Mouse (Mus musculus): ENCODE measurements around the gene Akap9. TPM values are rescaled to one million over a fixed set of nuclear protein-coding genes. Genes with fewer than 3 reads are reported as not detected.
"Not testable (repeated sequence)": the region's sequence is repeated elsewhere in the genome, so short reads cannot be mapped to it uniquely, and the experiment has no call there.

Gene Akap9
- polyA plus RNA-seq, 2 experiments, result 34.3 to 114 TPM

DNA sequence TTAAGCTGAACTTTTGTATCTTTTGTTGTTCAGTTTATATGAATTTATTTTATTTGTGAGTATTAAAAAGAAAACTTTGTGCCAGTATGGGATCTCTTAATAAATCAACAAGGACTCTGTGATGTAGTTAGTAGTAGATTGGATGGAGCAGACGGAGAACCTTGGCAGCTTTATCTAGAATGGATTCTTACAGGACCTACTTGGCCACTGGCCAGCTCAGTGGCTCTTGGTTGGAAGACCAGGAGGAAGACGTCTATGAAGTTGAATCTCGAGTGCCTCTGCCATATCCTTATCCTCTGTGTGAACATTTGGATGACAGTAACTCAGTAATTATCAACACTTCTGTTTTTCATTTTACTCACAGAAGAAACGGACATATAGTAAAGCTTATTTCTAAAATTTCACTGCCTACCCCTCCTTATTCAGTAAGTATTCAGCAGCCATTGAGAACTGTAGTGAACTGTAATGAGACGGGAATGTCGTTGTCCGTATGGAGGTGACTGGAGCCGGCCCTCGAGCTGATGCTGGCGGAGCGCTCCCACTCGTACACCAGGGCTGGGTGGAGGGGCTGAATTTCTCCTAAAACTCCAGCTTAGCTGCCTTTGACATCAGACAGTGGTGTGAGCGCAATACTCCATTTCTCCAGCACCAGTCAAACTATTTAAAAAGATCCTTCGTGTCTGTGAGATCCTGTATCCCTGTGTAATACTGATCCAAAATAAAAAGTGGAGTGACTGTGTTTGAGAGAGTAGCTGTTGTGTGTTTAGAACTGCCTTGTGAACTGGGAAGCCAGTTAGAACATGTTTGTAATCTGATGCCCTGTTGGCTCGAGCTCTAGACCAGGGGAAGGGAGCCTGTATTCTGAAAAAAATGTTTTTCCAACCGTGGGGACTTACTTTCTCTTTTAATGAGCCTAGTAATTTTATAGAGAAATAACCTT is 96.2 kb downstream of the Akap9 start:
- Histone ChIP-seq H3K36me3 (ENCODE audit: control insufficient read depth, insufficient read depth, low read length) (peaks cover 16% of the 10 kb centered on the region), H3K27ac (replicated peaks; ENCODE audit: low read depth, low read length) (peak overlapping the region; percentile 69), H3K4me2 (replicated peaks; ENCODE audit: low read depth, low read length, severe bottlenecking) (peak overlapping the region; percentile 32), H3K27me3 (ENCODE audit: control insufficient read depth, insufficient read depth, low read length) (no peaks in the 10 kb centered on the region), H3K4me3 (replicated peaks; ENCODE audit: low read length) (no peak overlapping the region), H3K9ac (ENCODE audit: low read depth, low read length, severe bottlenecking) (0 out of 2 replicates have a peak overlapping the region, but pooled peaks have one; percentile 2), H3K4me1 (ENCODE audit: control insufficient read depth, insufficient read depth, low read length) (peaks cover 7% of the 10 kb centered on the region), H3K9me3 (ENCODE audit: control insufficient read depth, low read length) (no peaks in the 10 kb centered on the region)
- DNase-seq (ENCODE audit: low spot score) (peak; percentile 76), ATAC-seq (ENCODE audit: low FRiP score, low read depth) (peak; percentile 76)
- WGBS, result 29% methylated on average over 16 of the region's 16 CpGs
- TF ChIP-seq POLR2A (IDR thresholded peaks at IDR 0.05; ENCODE audit: borderline replicate concordance, extremely low read depth, insufficient read depth, insufficient read length), result no peak

GRCm38 (mm10) chr5:4024727-4025126 is 96.9 kb downstream of the Akap9 start:
- 31% methylated on average over 4 of the region's 4 CpGs for WGBS

DNA sequence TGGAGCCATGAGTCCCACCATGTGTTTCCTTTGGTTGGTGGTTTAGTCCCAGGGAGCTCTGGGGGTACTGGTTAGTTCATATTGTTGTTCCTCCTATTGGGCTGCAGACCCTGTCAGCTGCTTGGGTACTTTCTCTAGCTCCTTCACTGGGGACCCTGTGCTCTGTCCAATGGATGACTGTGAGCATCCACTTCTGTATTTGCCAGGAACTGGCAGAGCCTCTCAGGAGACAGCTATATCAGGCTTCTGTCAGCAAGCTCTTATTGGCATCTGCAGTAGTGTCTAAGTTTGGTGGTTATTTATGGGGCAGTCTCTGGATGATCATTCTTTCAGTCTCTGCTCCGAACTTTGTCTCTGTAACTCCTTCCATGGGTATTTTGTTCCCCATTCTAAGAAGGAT is 98.5 kb downstream of the Akap9 start:
- H3K9ac ChIP-seq (ENCODE audit: low read depth, low read length, severe bottlenecking); H3K9me3 ChIP-seq (ENCODE audit: control insufficient read depth, low read length); ATAC-seq (ENCODE audit: low FRiP score, low read depth); H3K27ac ChIP-seq (replicated peaks; ENCODE audit: low read depth, low read length); H3K4me1 ChIP-seq (ENCODE audit: control insufficient read depth, insufficient read depth, low read length); H3K27me3 ChIP-seq (ENCODE audit: control insufficient read depth, insufficient read depth, low read length); H3K4me2 ChIP-seq (replicated peaks; ENCODE audit: low read depth, low read length, severe bottlenecking); DNase-seq (ENCODE audit: low spot score); H3K4me3 ChIP-seq (replicated peaks; ENCODE audit: low read length): not testable (repeated sequence)
- WGBS, result 82% methylated on average over 1 of the region's 1 CpGs
- H3K36me3 ChIP-seq (ENCODE audit: control insufficient read depth, insufficient read depth, low read length), result peaks cover 14% of the 10 kb centered on the region

More at GRCm38 (mm10) chr5:4024727-4025126, 96.9 kb downstream of the Akap9 start:
- no peak for TF ChIP-seq POLR2A (IDR thresholded peaks at IDR 0.05; ENCODE audit: borderline replicate concordance, extremely low read depth, insufficient read depth, insufficient read length)
- Histone ChIP-seq H3K36me3 (ENCODE audit: control insufficient read depth, insufficient read depth, low read length) (peaks cover 10% of the 10 kb centered on the region), H3K27me3 (ENCODE audit: control insufficient read depth, insufficient read depth, low read length) (no peaks in the 10 kb centered on the region), H3K27ac (replicated peaks; ENCODE audit: low read depth, low read length) (no peak overlapping the region), H3K4me2 (replicated peaks; ENCODE audit: low read depth, low read length, severe bottlenecking) (peak overlapping the region; percentile 32; the same call in 1 of the 2 replicates), H3K4me3 (replicated peaks; ENCODE audit: low read length) (no peak overlapping the region), H3K4me1 (ENCODE audit: control insufficient read depth, insufficient read depth, low read length) (peaks cover 7% of the 10 kb centered on the region), H3K9me3 (ENCODE audit: control insufficient read depth, low read length) (no peaks in the 10 kb centered on the region), H3K9ac (ENCODE audit: low read depth, low read length, severe bottlenecking) (no peak overlapping the region)
- ATAC-seq (ENCODE audit: low FRiP score, low read depth), result no peak
- DNase-seq (ENCODE audit: low spot score), result no peak

- DNase-seq (ENCODE audit: low spot score) (no peak), ATAC-seq (ENCODE audit: low FRiP score, low read depth) (no peak)
- H3K27me3 ChIP-seq (ENCODE audit: control insufficient read depth, insufficient read depth, low read length), result no peaks in the 10 kb centered on the region
- H3K27ac ChIP-seq (replicated peaks; ENCODE audit: low read depth, low read length), result no peak overlapping the region
- peaks cover 23% of the 10 kb centered on the region for H3K36me3 ChIP-seq (ENCODE audit: control insufficient read depth, insufficient read depth, low read length)
- no peaks in the 10 kb centered on the region for H3K9me3 ChIP-seq (ENCODE audit: control insufficient read depth, low read length)
- no peak overlapping the region for H3K4me3 ChIP-seq (replicated peaks; ENCODE audit: low read length)
- WGBS, result 81% methylated on average over 6 of the region's 6 CpGs
- no peak overlapping the region for H3K4me2 ChIP-seq (replicated peaks; ENCODE audit: low read depth, low read length, severe bottlenecking)
- peaks cover 7% of the 10 kb centered on the region for H3K4me1 ChIP-seq (ENCODE audit: control insufficient read depth, insufficient read depth, low read length)
- no peak for TF ChIP-seq POLR2A (IDR thresholded peaks at IDR 0.05; ENCODE audit: borderline replicate concordance, extremely low read depth, insufficient read depth, insufficient read length)
- no peak overlapping the region for H3K9ac ChIP-seq (ENCODE audit: low read depth, low read length, severe bottlenecking)
These were observed 100.8 kb downstream of the Akap9 start for GRCm38 (mm10) chr5:4028486-4029173.

GRCm38 (mm10) chr5:4031846-4032245 is 104.0 kb downstream of the Akap9 start:
- Histone ChIP-seq H3K27me3 (ENCODE audit: control insufficient read depth, insufficient read depth, low read length) (no peaks in the 10 kb centered on the region), H3K4me3 (replicated peaks; ENCODE audit: low read length) (no peak overlapping the region), H3K4me1 (ENCODE audit: control insufficient read depth, insufficient read depth, low read length) (no peaks in the 10 kb centered on the region), H3K9ac (ENCODE audit: low read depth, low read length, severe bottlenecking) (no peak overlapping the region), H3K36me3 (ENCODE audit: control insufficient read depth, insufficient read depth, low read length) (peaks cover 49% of the 10 kb centered on the region), H3K9me3 (ENCODE audit: control insufficient read depth, low read length) (no peaks in the 10 kb centered on the region), H3K4me2 (replicated peaks; ENCODE audit: low read depth, low read length, severe bottlenecking) (no peak overlapping the region), H3K27ac (replicated peaks; ENCODE audit: low read depth, low read length) (no peak overlapping the region)
- no peak for DNase-seq (ENCODE audit: low spot score)
- ATAC-seq (ENCODE audit: low FRiP score, low read depth), result no peak
- WGBS, result 55% methylated on average over 4 of the region's 4 CpGs
- no peak for TF ChIP-seq POLR2A (IDR thresholded peaks at IDR 0.05; ENCODE audit: borderline replicate concordance, extremely low read depth, insufficient read depth, insufficient read length)
